Mouse (Mus musculus): ENCODE data around the gene Trh.

The Trh gene

GRCm38 (mm10) chr6:92244591-92244990 is at the start of gene Trh:
TSS of gene Trh (minus strand) at chr6:92244650.
- DNase-seq (ENCODE audit: low spot score), result no peak

- DNase-seq (ENCODE audit: low spot score), result no peak
Observed at GRCm38 (mm10) chr6:92290826-92291225, 46.4 kb upstream of the Trh start.

GRCm38 (mm10) chr6:92286889-92287288 is 42.4 kb upstream of the Trh start:
- DNase-seq (ENCODE audit: low spot score), result no peak

GRCm38 (mm10) chr6:92286258-92286888 is 41.9 kb upstream of the Trh start:
- DNase-seq (ENCODE audit: low spot score), result no peak

- no peak for DNase-seq (ENCODE audit: low spot score)
Observed at GRCm38 (mm10) chr6:92285559-92285958, 41.1 kb upstream of the Trh start.

GRCm38 (mm10) chr6:92277179-92277578 is 32.7 kb upstream of the Trh start:
- no peak for DNase-seq (ENCODE audit: low spot score)

- DNase-seq (ENCODE audit: low spot score), result no peak
Observed at GRCm38 (mm10) chr6:92273652-92274322, 29.3 kb upstream of the Trh start.

- no peak for DNase-seq (ENCODE audit: low spot score)
Observed at GRCm38 (mm10) chr6:92272601-92273000, 28.2 kb upstream of the Trh start.

- peak; percentile 23 for DNase-seq (ENCODE audit: low spot score)
Observed at GRCm38 (mm10) chr6:92269019-92269418, 24.6 kb upstream of the Trh start.

- DNase-seq (ENCODE audit: low spot score), result no peak
Observed at GRCm38 (mm10) chr6:92268001-92268400, 23.6 kb upstream of the Trh start.

GRCm38 (mm10) chr6:92261162-92261843 is 16.9 kb upstream of the Trh start:
- no peak for DNase-seq (ENCODE audit: low spot score)

- DNase-seq (ENCODE audit: low spot score), result no peak
Observed at GRCm38 (mm10) chr6:92255346-92255745, 10.9 kb upstream of the Trh start.

- DNase-seq (ENCODE audit: low spot score), result no peak
Observed at GRCm38 (mm10) chr6:92253253-92253870, 8.9 kb upstream of the Trh start.

GRCm38 (mm10) chr6:92247215-92247919 is 2.9 kb upstream of the Trh start:
- no peak for DNase-seq (ENCODE audit: low spot score)

GRCm38 (mm10) chr6:92246335-92246734 is 1.9 kb upstream of the Trh start:
- no peak for DNase-seq (ENCODE audit: low spot score)

- DNase-seq (ENCODE audit: low spot score), result peak; percentile 26
Observed at GRCm38 (mm10) chr6:92241178-92241906, 3.1 kb downstream of the Trh start.

- DNase-seq (ENCODE audit: low spot score), result no peak
Observed at GRCm38 (mm10) chr6:92235036-92235435, 9.4 kb downstream of the Trh start.

- no peak for DNase-seq (ENCODE audit: low spot score)
Observed at GRCm38 (mm10) chr6:92231762-92232161, 12.7 kb downstream of the Trh start.

GRCm38 (mm10) chr6:92231356-92231755 is 13.1 kb downstream of the Trh start:
- no peak for DNase-seq (ENCODE audit: low spot score)

GRCm38 (mm10) chr6:92229586-92229985 is 14.9 kb downstream of the Trh start:
- no peak for DNase-seq (ENCODE audit: low spot score)

- no peak for DNase-seq (ENCODE audit: low spot score)
Observed at GRCm38 (mm10) chr6:92229103-92229502, 15.3 kb downstream of the Trh start.

GRCm38 (mm10) chr6:92224981-92225380 is 19.5 kb downstream of the Trh start:
- DNase-seq (ENCODE audit: low spot score), result no peak
